Mouse (Mus musculus): ENCODE measurements at regions not wholly inside any gene's neighbourhood (a gene's known extent, or its start where the extent isn't known, plus 50 kb on each side); places are given as distances from the start of the nearest gene placed in this dataset.

GRCm38 (mm10) chr14:13146959-13147535 is 137.5 kb upstream of the Synpr start:
- no peak for DNase-seq (ENCODE audit: inconsistent ontology term)

GRCm38 (mm10) chr14:13149617-13150016 is 135.0 kb upstream of the Synpr start:
- no peak for DNase-seq (ENCODE audit: inconsistent ontology term)

GRCm38 (mm10) chr14:13151672-13152071 is 132.9 kb upstream of the Synpr start:
- DNase-seq (ENCODE audit: inconsistent ontology term) = no peak

DNA sequence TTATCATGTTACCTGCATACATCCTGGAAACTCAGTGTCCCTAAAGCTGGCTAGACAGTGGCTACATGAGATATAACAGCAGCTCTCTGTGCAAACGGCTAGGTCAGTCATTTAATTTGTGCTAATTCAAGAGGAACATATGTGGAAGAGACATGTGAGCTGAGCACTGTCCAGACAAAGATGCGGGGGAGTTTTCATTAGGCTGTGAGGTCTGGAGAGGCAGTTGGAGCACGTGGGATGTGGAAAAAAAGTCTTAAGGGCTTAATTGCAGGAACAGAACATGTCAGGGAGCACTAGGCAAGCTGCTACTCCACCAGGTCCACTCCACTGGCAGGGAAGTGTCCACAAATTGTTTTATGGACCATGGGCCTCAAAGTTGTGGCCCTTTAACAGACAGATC is 108.4 kb upstream of the Synpr start:
- no peak for DNase-seq (ENCODE audit: inconsistent ontology term)

GRCm38 (mm10) chr14:13177906-13178305 is 106.7 kb upstream of the Synpr start:
- DNase-seq (ENCODE audit: inconsistent ontology term) = no peak

- no peak for DNase-seq (ENCODE audit: inconsistent ontology term)
These were observed 93.8 kb upstream of the Synpr start for GRCm38 (mm10) chr14:13190801-13191200.

GRCm38 (mm10) chr14:13192746-13193145 is 91.8 kb upstream of the Synpr start:
- DNase-seq (ENCODE audit: inconsistent ontology term) = no peak

DNA sequence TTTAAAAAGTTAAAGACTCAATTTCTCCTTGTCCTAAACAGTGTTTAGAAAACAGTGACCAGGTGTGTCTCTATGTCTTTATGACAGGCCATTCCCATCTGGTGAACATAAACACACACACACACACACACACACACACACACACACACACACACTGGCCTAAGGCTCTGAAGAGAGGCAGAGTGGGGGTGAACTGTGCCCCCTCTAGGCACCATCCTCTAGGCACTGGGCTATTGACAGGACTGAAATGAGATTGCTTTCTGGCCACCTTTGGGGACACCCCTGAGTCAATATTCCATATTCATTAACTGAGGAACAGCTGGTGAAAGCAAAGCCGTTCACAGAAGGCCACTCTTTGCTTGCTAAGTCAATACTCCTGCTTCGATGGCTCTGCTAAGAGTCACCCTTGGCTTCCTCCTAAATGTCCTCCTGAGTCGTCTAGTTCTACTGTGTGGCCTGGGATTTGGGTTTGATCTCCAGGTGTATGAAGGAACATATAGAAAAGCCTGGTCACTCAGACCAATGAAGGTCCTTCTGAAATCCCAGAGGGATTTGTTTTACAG is 87.2 kb upstream of the Synpr start:
- no peak for DNase-seq (ENCODE audit: inconsistent ontology term)

DNA sequence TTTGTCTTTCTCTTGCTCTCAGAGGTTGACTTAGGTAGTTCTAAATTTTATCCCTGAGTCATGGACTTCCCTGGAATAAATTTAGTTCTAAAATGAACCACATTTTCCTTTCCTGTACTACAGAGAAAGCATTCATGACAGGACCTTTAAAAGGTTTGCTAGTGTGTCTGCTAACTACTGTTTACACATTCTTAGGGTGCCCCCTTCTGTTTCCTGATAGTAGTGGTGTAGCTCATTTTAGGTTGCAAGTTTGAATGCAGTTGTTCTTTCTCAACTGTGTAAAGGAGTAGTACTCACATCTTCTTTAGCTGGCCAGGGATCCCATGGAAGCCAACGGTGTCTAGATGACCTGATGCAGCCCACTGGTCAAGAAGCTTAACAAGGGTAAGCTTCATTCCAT is 86.1 kb upstream of the Synpr start:
- DNase-seq (ENCODE audit: inconsistent ontology term) = peak; percentile 47

DNA sequence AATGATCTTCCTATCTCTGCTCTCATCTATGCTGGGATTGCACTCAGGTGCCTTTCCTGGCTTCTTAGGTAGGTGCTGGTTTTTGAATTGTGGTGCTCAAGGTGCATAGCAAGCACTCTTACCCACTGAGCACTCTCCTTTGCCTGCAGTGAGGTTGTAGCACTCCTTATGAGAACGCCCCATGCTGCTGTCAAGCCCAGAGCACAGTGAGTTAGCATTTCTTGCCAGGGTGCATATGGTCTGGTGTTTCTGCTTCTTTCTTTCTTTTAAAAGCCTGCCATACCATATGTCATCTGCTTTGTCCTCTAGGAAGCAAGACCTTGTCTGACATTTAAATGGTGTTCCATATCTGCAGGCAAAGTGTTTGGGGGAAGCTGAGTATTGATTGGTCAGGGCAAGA is 71.9 kb upstream of the Synpr start:
- DNase-seq (ENCODE audit: inconsistent ontology term) = no peak
